Mouse (Mus musculus): ENCODE measurements around the gene Ube2c.

Ube2c gene

DNA sequence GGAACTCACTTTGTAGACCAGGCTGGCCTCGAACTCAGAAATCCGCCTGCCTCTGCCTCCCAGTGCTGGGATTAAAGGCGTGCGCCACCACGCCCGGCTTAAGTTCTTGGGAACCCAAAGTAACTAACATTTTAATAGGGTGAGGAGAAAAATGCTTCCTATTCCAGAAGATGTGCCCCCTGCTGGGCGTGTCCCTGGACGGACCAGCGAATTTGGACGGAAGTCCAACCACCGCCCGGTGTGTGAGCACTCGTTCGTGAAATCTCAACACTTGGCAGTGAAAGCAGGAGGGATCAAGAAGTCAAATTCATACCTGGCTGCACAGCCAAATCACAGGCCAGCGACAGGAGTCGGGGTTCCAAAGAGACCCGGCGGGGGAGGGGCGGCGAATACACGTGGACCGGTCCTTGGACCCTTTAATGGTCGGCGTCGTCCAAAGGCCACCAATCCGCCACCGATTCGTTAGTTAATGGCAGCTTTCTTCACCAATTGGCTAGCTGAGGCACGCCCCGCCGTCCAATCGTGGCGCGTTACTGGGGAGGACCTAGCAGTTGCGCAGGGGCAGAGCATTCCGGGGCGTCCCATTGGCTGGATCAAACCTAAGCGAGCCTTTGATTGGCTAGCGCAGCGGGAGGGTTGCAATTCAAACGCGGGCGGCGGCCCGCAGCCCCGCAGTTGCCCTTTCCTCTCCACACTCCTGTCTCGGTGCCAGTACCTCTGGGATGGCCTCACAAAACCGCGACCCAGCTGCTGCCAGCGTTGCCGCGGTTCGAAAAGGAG is at the start of gene Ube2c:
TSS of gene Ube2c (plus strand) at position 641 of the 780 bp plus-strand sequence.
- DNase-seq (ENCODE audit: low spot score in 2 of 2): peak; percentile 99

DNA sequence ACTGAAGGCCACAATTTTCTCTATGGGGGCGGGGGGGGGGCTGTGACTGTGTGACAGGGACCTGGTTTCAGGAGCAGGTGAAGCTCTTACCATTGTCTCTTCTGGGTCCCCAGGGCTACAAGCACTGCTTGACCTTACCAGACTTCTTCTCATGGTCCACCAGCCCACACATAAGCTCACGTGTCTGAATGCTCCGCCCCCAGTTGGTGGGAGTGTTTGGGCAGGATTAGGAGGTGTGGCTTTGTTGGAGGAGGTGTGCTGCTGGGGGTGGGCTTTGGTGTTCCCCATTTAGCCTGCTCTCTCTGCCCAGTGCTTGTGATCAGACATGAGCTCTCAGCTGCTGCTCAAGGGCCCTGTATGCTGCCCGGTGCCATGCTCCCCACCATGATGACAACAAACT is 46.4 kb upstream of the Ube2c start:
- no peak for DNase-seq (ENCODE audit: low spot score in 2 of 2)

GRCm38 (mm10) chr2:164725895-164726619 is 43.6 kb upstream of the Ube2c start:
- DNase-seq (ENCODE audit: low spot score in 2 of 2): peak; percentile 23 to 39

GRCm38 (mm10) chr2:164731719-164732118 is 38.0 kb upstream of the Ube2c start:
- no peak for DNase-seq (ENCODE audit: low spot score in 2 of 2)

DNA sequence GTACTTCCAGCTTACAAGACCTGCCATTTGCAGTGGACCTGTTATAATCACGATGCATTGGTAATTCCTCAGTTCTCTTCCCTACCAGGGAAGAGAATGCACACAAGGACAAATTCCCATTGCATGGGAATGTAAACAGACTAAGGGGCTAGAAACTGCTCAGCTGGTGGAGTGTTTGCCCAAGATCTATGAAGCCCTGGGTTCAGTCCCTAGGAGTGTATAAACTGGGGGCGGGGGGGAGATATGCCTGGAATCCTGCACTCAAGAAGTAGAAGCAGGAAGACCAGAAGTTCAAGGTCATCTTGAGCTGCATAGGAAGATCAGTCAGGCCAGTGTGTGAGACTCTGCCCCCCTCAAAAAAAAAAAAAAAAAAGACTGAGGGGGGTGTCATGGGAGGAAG is 36.4 kb upstream of the Ube2c start:
- no peak for DNase-seq (ENCODE audit: low spot score in 2 of 2)

DNA sequence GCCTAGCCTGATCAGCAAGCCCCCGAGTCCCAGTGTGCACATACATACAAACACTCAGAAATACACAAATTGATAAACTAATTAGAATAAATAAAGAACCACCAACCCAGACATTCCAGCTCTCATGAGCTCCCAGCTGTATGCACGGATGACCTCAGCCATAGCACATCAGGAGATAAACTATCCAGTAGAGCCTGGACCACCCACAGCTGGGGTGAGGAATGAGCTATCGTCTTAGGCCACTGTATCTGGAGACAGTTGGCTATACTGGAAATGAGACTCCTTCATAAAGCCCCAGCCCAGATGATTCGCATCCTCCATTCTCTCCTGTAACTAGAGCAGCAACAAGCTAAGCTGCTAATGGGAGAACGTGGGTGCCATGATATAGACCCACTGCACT is 34.9 kb upstream of the Ube2c start:
- no peak for DNase-seq (ENCODE audit: low spot score in 2 of 2)

- DNase-seq (ENCODE audit: low spot score in 2 of 2): no peak
Observed at GRCm38 (mm10) chr2:164735446-164735845, 34.3 kb upstream of the Ube2c start.

GRCm38 (mm10) chr2:164737377-164738090 is 32.2 kb upstream of the Ube2c start:
- no peak for DNase-seq (ENCODE audit: low spot score in 2 of 2)

DNA sequence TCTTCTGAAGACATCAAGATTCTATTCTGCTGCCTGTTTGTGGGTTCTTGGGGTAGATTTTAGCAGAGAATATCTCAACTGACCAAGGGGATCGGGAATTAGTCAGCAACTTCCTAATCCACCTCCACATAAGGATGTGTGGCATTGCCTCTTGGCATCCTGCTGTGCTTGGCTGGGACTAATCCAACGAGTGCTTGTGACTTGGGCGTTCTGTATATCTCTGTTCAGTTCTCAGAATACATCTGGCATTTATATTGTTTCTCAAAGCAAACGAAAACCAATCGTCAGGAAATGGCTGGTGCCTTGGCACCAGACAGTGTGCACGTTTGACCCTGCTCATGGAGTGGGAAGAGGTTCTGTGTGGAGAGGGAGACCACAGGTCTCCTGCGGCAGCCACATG is 29.8 kb upstream of the Ube2c start:
- DNase-seq (ENCODE audit: low spot score in 2 of 2): no peak

DNA sequence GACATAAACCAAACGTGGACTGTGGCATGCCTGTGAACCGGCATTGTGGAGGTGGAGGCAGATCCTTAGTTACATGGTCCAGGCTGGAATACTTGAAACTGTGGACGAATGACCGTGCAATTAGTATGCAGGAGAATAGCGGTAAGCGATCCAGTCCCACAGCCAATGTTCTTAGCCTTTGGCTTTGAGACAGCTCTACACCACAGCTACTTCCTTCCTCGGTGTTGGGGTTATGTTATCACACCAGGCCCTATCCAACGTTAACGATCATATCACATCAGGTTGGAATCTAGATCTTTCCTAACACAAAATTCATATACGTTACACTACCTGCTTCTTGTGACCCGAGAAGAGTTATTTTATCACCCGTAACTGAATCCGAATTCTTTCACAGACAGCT is 24.7 kb upstream of the Ube2c start:
- DNase-seq (ENCODE audit: low spot score in 2 of 2): no peak

GRCm38 (mm10) chr2:164745843-164746479 is 23.7 kb upstream of the Ube2c start, which contains the start of the genes Wfdc3 and Dnttip1:
Gene Wfdc3, minus strand, starts transcription at chr2:164745931.
Gene Dnttip1, plus strand, starts transcription at chr2:164745983.
- DNase-seq (ENCODE audit: low spot score in 2 of 2): peak; percentile 91 to 93

DNA sequence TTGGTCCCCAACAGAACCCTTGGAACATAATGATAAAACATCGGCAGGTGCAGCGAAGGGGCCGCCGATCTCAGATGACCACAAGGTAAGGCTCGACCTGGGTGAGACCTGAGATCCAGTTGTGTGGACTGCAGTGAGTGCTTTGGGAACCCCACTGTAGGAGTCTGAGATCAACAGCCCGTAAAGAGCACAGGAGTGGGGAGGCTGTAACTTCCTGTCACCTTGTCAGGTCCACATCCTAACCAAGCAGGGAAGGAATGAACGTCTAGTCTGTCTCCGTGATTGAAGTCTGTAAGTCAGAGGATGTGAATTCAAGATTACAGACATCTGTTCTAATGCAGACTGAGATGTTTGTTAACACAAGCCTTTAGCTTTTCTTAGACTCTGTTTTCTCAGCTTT is 23.0 kb upstream of the Ube2c start:
- DNase-seq (ENCODE audit: low spot score in 2 of 2): no peak

DNA sequence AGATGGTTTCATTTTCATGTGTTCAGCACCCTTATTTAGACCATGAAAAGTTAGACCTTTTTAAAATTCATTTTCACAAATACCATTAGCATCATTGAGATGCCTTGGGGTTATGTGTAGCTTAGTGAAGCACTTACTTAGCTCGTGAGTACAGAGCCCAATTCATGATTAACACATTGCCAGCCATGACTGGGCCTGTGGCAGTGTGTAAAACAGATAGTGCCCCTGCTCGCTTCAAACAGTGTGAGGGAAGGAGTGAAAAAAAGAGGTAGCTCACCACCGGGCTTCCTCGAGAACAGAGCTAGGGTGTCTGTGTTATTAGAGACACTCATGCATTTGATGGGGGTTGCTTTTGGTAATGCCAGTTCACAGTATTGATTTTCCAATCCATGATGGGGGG is 21.5 kb upstream of the Ube2c start:
- no peak for DNase-seq (ENCODE audit: low spot score in 2 of 2)

DNA sequence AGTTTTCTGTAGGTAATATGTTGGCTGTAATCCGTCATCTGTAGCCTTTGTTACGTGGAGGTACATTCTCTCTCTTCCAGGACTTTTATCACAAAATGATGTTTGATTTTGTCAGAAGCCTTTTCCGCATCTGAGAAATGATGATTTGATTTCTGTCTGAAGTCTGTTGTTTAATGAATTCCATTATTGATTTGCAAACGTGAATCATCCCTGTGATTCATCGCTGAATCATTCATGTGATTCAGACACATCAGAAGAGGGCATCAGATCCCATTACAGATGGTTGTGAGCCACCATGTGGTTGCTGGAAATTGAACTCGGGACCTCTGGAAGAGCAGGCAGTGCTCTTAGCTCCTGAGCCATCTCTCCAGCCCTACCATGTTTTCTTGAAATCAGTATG is 20.7 kb upstream of the Ube2c start:
- no peak for DNase-seq (ENCODE audit: low spot score in 2 of 2)

GRCm38 (mm10) chr2:164752454-164752853 is 17.2 kb upstream of the Ube2c start:
- DNase-seq (ENCODE audit: low spot score in 2 of 2): no peak

GRCm38 (mm10) chr2:164754105-164754504 is 15.6 kb upstream of the Ube2c start:
- DNase-seq (ENCODE audit: low spot score in 2 of 2): no peak

- DNase-seq (ENCODE audit: low spot score in 2 of 2): peak; percentile 42 to 61
Observed at GRCm38 (mm10) chr2:164754800-164755199, 14.9 kb upstream of the Ube2c start.

- no peak for DNase-seq (ENCODE audit: low spot score in 2 of 2)
Observed at GRCm38 (mm10) chr2:164757841-164758240, 11.9 kb upstream of the Ube2c start.

- no peak for DNase-seq (ENCODE audit: low spot score in 2 of 2)
Observed at GRCm38 (mm10) chr2:164758692-164759091, 11.0 kb upstream of the Ube2c start.

DNA sequence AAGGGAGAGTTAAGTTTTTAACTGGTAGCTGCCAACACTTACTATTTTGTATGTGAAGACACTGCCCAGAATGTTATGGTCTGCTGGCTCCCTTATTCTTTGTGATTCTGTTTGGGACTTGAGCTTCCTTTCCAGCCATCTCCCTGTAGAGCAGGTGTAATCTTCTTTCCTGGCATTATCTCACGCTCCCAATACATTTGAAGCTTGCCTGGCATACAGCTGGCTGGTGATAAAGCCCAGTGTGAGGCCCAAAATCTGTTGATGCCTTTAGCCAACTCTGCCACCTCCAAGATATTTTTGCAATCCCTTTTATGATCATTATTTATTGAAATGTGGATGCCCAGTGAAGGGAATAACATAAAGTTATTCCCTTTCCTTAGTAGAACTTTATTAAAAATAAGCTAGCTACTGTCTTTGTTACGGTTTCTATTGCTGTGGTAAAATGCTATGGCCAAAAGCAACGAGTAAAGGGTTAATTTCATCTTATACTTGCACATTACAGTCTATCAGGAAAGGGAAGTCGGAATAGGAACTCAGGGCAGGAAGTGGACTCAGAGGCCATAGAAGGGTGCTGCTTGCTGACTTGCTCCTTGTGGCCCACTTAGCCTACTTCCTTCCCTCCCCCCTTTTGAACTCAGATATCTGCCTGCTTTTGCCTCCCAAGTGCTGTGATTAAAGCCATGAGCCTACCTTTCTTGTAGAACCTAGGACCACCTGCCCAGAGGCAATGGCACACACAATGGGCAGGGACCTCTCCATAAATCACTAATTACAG is 9.5 kb upstream of the Ube2c start:
- no peak for DNase-seq (ENCODE audit: low spot score in 2 of 2)

- DNase-seq (ENCODE audit: low spot score in 2 of 2): no peak
Observed at GRCm38 (mm10) chr2:164761502-164761901, 8.2 kb upstream of the Ube2c start.
